Mouse (Mus musculus): ENCODE measurements at regions not wholly inside any gene's neighbourhood (a gene's known extent, or its start where the extent isn't known, plus 50 kb on each side); places are given as distances from the start of the nearest gene placed in this dataset.

DNA sequence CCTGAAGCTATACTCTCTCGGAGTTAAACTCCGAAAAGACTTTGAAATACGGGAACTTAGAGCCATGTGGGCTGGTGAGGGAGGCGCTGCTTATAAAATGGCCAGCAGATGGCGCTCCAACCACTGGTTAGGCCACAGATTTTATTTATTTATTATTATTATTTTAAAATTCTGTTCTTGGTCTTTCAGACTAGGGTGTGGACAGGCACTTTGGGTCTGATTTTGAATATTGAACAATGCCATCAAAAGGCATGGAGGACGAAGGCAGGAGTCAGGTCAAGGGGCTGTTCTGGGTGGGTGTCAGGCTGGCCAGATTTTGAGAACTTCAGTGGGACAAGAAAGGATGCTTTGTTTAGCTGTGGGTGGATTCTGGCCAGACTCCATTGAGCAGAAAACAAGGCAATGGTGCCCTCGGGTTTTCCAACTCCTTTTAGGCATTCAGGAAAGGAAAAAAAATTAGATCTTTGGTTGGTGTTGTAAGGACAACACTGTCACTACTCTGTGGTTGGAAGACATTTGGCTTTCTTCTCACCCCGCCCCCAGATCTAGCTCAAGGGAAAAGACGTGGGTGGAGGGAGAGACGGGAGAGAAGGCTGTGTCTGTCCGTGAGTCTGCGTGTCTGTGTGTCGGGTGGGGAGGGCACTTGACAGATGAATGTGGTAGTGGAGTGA lies 319.5 kb downstream of the Med13l start:
- DNase-seq (ENCODE audit: low spot score), result peak; percentile 71

DNA sequence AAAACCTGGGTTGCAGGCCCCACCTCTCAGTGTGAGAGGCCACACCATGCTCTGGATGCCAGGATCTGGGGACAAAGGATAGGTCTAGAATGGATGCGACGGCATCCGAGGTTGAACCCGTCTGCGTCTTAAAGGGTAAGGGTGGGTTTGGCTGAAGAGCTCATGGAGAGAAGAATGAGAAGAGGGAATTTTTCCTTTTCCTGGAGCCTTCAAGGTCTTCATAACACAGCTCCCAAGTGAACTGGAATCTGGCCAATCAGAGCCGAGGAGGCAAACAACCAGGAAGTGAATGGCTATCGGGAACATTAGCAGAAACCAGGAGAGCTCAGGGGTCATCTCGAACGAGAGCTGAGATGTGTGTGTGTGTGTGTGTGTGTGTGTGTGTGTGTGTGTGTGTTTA lies 320.1 kb downstream of the Med13l start:
- DNase-seq (ENCODE audit: low spot score), result no peak

DNA sequence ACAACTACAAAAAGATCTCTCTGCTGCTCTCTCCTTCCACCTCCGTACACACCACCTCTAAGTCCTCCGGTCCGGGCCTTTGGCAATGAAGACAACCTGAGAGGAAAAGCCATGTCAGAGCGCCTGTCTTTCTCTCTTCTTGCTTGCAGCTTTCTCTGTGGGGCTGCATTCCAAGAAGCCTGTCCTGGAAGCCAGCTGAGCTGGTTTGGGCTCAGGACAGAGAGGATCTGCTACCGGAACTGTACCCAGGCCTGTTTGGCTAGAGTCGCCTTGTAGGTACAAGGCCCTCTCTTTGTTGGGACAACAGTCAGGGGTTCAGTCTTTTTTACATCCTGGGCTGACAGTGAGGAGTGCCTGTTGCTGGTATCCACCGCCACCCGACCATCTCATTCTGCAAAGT lies 321.4 kb downstream of the Med13l start:
- no peak for DNase-seq (ENCODE audit: low spot score)

DNA sequence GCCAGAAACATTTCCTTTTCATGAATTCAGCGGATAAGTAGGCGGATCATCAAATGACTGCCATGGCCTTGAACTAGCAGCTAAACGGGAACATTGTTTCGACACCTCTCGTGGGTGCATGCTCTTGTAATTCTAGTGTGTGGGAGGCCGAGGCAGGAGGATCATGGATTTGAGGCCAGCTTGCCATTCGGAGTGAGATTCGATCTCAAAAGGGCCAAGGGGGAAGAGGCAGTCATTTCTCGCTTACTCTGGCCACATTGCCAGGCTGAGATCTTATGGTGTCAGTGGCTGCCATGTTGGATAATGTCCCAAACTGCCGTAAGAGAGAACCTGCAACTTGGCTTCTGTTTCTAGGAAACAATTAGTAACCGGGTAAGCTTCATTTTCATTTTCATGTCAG lies 327.7 kb downstream of the Med13l start:
- no peak for DNase-seq (ENCODE audit: low spot score)

DNA sequence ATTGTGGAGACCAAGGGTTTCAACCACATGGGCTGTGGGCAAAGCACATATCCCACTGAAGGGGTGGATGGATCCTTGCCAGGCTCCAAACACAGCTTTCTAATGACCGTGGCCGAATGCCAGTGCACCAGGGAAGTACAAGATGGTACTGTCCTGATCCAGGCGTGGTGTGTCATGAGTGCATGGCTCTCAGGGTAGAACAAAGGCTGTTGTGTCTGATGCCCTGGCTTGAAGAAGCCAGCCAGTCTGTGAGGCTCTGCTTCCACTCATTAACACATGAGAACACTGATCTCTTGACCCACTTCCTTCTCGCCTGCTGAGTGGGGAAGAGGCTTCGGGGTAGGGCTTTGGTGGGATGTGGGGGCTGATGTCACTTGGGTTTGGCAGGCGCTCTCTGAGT lies 330.7 kb downstream of the Med13l start:
- no peak for DNase-seq (ENCODE audit: low spot score)

DNA sequence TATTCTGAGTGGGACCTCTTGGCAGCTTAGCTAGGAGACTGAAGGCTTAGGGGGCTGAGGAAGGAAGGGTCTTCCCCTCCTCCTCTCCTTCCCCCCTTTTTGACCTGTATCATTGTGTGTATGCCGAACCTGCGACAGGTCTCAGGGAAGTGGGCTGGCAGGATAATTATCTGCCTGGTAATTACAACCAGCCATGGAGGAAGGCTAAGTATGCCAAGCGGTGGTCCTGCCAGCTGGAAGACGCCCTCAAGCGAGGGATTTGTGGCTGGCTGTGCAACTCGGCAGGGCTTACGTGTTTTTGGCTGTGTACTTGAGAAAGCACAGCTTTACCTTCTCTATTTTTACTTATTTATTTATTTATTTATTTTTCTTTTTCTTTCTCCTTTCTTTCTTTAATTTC lies 347.7 kb downstream of the Med13l start:
- DNase-seq (ENCODE audit: low spot score), result no peak

DNA sequence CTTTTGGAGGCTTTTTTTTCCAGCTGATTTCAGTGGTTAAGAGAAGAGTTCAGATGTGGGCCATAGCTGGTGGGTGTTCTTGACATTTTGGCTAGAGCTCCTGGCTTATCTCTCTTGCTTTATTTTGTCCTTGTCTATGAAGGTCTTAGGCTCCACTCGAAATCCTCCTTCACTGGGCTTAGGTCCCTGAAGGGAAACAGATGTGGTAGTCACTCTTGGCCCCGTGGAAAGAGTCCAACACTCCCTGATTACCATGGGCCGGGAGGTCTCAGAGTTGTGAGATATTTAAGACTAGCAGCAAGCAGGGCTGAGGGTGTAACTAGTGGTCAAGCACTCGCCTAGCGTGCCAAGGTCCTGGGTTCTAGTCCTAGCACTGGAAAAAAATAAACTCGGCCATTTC lies 349.3 kb downstream of the Med13l start:
- DNase-seq (ENCODE audit: low spot score), result no peak

DNA sequence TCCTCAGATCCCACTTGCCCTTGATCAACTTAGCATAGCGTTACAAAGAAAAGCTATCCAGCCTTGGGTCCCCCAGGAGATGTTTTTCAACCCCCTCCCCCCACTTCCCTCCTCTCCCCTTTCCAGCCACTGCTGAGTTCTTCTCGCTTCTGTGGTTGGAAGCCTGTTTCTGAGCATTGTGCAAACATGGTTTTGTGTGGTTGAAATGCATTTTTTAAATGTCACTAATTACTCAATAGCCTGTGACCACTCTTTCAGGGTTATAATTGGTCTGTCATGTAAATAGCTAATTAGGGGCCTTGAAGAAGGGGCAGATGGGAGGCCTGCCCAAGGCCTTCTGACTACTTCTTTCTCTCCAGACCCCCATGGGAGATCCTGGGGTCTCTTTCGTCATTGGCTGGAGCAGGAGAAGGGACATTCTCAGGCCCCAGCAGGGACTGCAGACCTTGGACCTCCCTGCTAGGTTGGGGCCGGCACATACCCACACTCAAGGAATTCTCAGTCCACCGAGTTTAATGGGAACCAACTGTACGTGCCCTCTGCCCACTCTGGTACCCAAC lies 353.8 kb downstream of the Med13l start:
- DNase-seq (ENCODE audit: low spot score), result no peak

DNA sequence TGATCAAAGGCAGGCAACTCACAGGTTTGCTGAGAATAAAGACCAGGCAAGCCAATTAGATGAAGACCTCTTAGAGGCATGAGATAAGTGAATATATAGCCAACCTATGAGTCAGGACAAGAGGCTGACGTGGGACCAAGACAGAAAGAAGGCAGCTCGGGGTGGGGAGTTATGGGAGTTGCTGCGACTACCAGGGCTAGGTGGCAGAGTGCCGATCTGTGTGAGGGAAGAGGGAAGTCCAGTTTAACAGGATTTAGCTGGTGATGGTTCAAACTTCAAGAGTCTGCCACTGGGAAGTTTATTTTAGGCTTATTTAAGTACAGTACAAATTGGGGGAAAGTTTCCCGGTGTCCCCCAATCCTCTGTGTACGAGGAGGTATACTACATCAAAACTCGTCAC lies 362.9 kb downstream of the Med13l start:
- no peak for DNase-seq (ENCODE audit: low spot score)

DNA sequence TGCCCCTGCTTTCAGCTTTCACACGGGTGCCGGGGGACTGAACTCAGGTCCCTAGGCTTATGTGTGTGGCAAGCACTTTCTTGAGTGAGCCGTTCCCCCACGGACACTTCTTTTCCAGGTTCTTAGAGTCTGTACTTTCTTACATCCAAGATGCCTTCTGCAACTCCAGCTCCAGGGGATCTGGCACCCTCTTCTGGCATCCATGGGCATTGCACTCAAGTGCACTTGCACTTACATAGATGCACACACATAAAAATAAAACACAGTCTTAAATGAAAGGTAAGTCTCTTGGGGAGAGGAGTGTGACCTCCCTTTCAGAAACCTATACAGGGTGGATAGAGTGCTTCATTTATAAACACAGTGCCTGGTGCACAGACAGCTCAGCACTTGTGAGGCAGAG lies 368.6 kb downstream of the Med13l start:
- DNase-seq (ENCODE audit: low spot score), result no peak

DNA sequence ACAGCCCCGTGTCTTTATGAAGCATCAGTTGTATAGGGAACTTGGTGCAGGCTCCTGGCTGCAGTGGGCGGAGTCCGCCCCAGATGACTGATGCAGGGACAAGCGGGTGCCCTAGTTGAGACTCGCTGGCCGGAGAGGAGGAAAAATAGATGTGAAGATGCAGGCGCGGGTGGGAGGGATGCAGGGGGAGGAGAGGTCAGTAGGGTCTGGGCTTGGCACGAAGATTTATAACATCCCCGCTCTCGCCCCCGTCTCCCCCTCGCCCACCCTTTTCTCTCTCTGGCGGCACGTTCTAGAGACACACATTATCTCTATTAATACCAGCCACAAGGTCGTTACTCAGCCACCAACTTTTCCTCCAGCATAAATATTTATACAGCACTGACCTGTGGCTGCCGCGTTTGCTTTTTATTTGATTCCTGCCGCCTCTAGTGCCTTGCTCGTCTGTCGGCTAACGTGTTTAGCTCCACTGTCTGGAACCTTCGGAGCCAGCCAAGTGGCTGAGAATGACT lies 369.6 kb downstream of the Med13l start:
- DNase-seq (ENCODE audit: low spot score), result no peak

DNA sequence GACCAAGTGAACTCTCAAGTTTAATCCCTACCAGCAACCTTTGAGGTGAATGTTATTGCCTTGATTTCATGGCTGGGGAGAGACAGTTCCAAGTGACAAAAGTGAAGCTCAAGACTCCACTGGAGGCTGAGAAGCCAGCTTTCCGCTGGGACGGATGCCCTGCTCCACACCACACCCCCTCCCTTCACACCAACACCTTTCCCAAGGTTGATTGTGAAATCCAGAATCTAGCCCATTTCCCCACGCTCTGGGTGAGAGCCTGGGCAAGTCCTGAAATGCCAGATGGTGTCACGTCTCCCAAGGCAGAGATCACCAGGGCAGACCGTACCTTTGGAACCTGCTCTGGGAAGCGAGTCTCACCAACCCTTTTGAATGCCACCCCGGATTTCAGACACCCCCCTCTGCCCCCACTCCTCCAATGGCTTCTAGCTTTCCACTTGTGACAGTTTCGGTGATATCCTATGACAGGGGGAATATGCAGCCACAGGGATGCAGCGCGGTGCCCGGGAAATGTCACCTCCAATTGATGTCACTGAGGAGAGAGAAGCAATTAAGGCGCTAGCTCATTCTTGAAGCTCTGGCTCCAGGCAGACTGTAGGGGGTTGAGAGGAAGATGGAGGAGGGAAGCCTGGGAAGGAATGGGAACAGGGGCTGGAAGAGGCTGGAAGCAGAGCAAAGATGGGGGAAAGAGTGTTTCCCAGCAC lies 379.0 kb downstream of the Med13l start:
- no peak for DNase-seq (ENCODE audit: low spot score)

DNA sequence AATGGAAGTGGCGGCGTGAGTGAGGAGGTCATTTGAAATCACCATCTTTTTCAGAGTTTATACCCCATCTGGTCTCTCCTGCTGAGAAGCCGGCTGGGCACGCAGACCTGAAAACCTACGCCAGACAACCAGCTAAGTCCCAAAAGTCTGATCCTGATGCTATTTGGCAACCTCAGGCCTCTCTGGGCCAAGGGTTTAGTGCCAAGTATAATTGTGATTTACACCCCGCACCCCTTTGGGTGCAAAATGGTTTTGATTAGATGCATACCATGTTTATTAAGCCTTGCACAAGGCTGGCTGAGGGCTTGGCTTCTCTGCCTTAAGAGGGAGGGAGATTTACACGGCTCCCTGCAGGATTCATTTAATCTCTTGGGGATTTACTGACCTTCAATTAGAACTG lies 383.8 kb downstream of the Med13l start:
- no peak for DNase-seq (ENCODE audit: low spot score)

DNA sequence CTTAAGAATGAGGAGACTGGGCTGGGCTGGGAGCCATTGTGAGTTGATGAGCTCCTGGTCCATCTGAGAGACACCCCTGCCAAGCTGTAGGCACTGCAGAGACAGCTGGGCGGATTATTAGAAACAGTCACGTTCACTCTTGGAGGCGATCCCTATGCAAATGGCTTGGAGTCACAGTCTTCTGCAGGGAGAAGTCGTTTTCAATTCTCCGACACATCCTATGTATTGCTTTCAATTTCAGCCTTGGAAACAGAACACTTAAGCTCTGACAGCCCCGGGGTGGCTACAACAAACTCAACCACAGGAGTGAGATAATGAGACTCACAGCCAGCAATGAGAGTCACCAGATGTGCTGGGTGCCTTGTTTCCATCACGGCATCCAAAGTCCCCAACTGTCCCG lies 385.6 kb downstream of the Med13l start:
- DNase-seq (ENCODE audit: low spot score), result no peak

DNA sequence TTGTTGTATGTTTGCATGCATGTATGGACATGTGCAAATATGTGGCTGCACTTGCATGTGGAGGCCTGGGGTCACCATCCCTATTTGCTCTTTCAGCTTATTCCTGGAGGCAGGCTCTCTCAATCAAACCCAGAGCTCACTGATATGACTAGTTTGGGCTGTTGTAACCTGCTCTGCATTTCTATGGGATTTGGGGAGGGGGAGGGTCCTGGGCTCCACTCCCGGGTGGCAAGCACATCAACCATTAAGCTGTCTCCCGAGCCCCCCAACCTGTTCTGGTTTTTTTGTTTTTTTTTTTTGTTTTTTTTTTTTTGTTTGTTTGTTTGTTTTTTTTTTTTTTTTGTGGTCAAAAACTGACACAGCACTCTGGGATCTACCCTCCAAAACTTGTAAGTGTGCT lies 386.5 kb downstream of the Med13l start:
- DNase-seq (ENCODE audit: low spot score), result no peak

DNA sequence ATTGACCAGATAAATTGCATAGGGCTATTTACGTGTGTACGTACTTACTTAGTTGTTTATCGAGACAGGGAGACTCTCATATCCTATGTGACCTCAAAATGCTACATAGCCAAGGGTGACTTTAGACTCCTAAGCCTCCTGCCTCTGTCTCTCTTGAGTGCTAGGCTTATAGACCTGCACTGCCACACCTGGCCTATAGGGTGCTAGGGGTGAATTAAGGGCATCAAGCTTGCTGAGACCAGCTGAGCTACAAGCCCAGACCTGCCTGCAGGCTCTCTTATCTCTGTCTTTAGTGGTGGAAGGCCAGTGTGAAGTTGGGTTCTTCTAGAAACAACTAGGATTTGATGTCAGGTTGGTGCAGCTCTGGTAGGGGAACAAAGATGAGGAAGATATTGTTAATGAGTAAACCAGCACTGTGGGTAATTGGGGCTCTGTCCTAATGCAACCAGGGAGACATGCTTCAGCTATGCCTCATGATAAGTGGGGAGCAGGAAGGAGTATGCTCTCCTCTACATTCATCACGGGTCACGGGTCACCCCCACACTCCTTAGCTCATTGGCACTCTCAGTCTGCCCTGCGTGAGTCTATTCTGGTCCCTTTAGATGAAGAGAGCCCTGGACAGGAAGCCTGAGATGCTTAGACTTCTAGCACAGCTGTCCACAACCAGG lies 387.8 kb downstream of the Med13l start:
- DNase-seq (ENCODE audit: low spot score), result no peak

DNA sequence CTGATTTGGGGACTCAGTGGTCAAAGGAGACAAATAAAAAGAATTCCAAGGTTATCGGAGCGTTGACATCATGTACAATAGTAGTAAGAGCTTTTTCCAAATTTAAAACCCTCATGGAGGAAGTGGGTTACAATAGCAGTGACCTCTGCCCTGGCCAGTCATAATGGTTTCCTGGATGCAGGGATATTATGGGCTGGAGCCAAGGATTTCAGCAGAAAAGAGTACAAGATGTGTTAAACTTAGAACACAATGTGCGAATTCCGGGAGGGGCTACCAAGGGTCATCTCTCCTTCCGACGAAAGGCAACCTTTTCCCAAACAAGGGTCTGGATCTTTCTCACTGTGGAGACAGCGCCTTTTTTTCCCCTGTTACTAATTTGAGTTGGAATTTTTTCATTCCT lies 390.6 kb downstream of the Med13l start:
- DNase-seq (ENCODE audit: low spot score), result no peak

DNA sequence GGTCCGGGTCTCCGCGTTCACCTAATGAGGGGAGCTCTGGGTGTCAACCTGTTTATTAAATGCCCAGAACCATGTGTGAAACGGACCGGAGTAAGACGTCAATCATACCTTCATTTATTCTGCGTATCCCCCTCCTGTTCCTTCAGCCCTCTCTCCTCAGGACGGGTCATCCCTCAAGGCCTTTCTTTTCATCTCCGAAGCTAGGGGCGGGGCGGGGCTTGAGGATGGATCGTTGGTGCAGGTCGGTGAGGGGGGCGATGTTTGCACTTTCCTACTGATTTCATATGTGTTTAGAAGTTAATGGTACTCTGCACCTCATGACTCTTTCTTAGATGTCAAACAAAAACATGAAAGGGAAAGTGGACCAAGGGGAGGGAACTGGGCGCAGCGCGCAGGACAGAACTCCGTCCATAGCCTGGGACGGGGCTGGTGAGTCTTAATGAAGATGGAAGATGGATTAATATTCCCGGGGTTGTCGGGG lies 400.1 kb downstream of the Med13l start:
- no peak for DNase-seq (ENCODE audit: low spot score)

DNA sequence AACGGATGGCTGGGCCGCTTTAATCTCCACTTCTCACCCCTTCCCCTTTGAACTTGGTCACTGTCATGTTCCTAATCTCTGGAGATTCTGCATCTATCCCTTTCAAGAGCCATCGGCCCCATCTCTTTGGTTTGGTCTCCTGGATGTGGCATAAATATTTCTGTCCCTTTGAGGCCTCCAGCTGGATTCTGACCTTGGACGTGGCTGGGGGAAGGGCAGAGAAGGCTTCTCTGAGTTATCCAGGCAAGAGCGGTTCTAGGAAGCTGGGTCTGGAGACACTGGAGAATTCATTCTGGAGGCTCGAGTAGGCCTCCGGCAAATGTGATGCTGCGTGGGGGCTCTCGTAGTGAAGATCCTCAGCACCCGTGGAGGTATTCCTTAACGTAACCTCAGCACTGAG lies 400.6 kb downstream of the Med13l start:
- no peak for DNase-seq (ENCODE audit: low spot score)

DNA sequence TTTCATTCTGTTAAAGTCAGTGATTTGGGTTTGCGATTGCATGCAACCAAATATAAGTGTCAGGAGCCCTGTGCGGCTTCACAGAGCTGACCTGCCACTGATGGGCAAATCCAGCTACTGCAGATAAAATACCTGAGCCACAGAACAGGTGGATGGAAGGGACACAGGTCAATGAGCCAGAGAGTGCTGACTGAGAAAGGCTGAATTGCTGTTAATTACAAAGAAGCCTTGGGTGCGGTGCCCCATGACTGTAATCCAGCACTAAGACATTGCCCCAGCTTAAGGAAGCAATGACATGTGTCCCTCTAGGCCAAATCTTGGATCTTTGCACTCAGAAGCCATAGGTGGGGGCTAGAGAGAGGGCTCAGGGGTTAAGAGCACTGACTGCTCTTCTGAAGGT lies 401.7 kb downstream of the Med13l start:
- no peak for DNase-seq (ENCODE audit: low spot score)

DNA sequence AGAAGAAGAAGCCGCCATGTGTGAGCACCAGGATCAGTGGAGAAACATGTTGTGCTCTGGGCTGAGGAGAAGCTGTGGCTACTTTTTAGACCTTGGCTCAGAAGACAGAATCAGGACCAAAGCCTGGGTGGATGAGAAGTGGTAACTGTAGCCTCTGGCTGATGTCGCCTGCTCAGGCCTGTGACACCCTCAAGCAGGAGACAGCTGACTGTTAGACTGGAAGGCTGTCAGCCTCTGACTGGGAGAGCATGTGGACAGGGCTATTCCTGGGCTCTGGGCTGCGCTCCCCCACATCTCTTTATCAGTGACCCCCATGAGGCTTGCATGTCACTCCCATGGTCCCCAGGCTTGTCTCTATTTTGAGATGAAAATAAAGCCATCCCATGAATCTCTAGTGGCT lies 402.5 kb downstream of the Med13l start:
- DNase-seq (ENCODE audit: low spot score), result no peak

DNA sequence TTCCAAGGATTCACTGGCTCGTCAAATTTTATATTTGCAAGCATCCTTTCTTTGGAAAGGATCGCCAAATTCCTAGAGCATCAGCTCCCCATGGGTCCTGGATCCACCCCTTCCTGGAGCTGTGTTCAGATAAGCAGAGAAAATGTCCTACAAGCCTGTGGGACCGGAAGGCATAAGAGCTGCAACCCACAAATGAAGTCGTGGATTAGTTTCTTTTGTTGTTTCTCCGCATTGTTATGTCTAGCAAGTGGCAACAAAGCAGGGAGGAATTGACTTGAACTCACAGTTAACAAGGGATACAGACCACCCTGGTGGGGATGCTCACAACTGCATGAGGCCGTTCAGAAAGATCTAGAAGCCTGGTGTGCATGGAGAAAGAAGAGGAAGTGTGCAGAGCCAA lies 406.4 kb downstream of the Med13l start:
- no peak for DNase-seq (ENCODE audit: low spot score)

DNA sequence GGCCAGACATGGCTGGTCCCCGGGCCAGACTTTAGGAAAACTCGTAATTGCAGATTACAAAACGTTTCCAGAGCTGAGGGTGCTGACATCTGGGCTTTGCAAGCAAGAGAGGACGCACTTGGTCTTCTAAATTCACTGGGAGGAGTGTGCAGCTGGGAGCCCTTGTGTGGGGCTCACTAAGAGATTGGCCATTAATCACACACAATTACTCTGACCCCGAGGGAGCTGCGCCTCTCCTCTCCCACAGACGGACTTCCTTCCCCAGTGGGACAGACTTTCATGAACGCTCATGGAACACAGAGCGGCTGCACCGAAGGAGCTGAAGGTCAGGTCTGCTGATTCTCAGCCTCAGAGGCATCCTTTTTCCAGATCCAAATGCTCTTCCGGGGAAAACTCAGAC lies 407.2 kb downstream of the Med13l start:
- no peak for DNase-seq (ENCODE audit: low spot score)

All from ovary, postnatal 14 days (tissue).